Mouse (Mus musculus): ENCODE results near the gene Rfc5.

- TF ChIP-seq CTCF (IDR thresholded peaks at IDR 0.05; ENCODE audit: control insufficient read depth, insufficient read depth, insufficient replicate concordance, low read depth, low read length) (no peak), POLR2A (IDR thresholded peaks at IDR 0.05; ENCODE audit: control insufficient read depth, low read depth, low read length) (no peak)
These were observed 14.3 kb downstream of the Rfc5 start for GRCm38 (mm10) chr5:117374372-117375049.
